Mouse (Mus musculus) E14TG2a.4 (cell line): ENCODE results near the gene Slc10a4.
"Not testable (repeated sequence)": the region's sequence is repeated elsewhere in the genome, so short reads cannot be mapped to it uniquely, and the experiment has no call there.

Source experiments
- H3K27me3 ChIP-seq: 2 replicates; pipeline ENCODE4 v1.6.1; 2014; ENCODE audit warnings: low read length, control low read depth; ENCODE audit not compliant: insufficient read depth
- H3K36me3 ChIP-seq: 2 replicates; pipeline ENCODE4 v1.6.1; 2014; ENCODE audit warnings: low read length, control low read depth; ENCODE audit not compliant: insufficient read depth
- H3K4me1 ChIP-seq: replicated peaks from 2 replicates; pipeline ENCODE4 v1.6.1; 2014; ENCODE audit warnings: low read depth, low read length, control low read depth
- H3K4me3 ChIP-seq: replicated peaks from 2 replicates; pipeline ENCODE4 v1.5.1; 2014; ENCODE audit warnings: mild to moderate bottlenecking, low read length
- H3K9me3 ChIP-seq: 2 replicates; pipeline ENCODE4 v1.6.1; 2014; ENCODE audit warnings: low read length, control low read depth
- CTCF ChIP-seq: conservative IDR thresholded peaks from 2 replicates; pipeline ENCODE4 v1.5.1; 2014; ENCODE audit warnings: low read length
- NANOG ChIP-seq: IDR thresholded peaks from 2 replicates; pipeline ENCODE4 v1.6.1; 2014; ENCODE audit warnings: borderline replicate concordance, low read length, mixed read lengths
- POU5F1 ChIP-seq: IDR thresholded peaks from 2 replicates; pipeline ENCODE4 v1.6.1; 2014; ENCODE audit warnings: low read length, borderline replicate concordance

The Slc10a4 gene

GRCm38 (mm10) chr5:72976539-72976938 is 30.1 kb upstream of the Slc10a4 start:
- TF ChIP-seq NANOG (no peak), POU5F1 (no peak), CTCF (no peak)
- Histone ChIP-seq H3K4me3 (no peak overlapping the region), H3K27me3 (no peaks in the 10 kb centered on the region), H3K4me1 (peaks cover 29% of the 10 kb centered on the region), H3K9me3 (no peaks in the 10 kb centered on the region), H3K36me3 (peaks cover 72% of the 10 kb centered on the region)

- Histone ChIP-seq H3K36me3 (peaks cover 15% of the 10 kb centered on the region), H3K4me3 (no peak overlapping the region), H3K9me3 (no peaks in the 10 kb centered on the region), H3K27me3 (no peaks in the 10 kb centered on the region), H3K4me1 (peaks cover 23% of the 10 kb centered on the region)
- TF ChIP-seq CTCF, result peak; percentile 81
- no peak for TF ChIP-seq POU5F1
Observed at GRCm38 (mm10) chr5:72984091-72984490, 22.6 kb upstream of the Slc10a4 start.

GRCm38 (mm10) chr5:72987786-72988185 is 18.9 kb upstream of the Slc10a4 start:
- Histone ChIP-seq H3K27me3 (no peaks in the 10 kb centered on the region), H3K4me1 (peaks cover 11% of the 10 kb centered on the region), H3K4me3 (no peak overlapping the region), H3K36me3 (no peaks in the 10 kb centered on the region), H3K9me3 (no peaks in the 10 kb centered on the region)
- TF ChIP-seq NANOG, result no peak
- TF ChIP-seq POU5F1, result no peak
- no peak for TF ChIP-seq CTCF

- Histone ChIP-seq H3K36me3 (no peaks in the 10 kb centered on the region), H3K4me3 (no peak overlapping the region), H3K27me3 (no peaks in the 10 kb centered on the region), H3K4me1 (peaks cover 11% of the 10 kb centered on the region), H3K9me3 (no peaks in the 10 kb centered on the region)
- TF ChIP-seq NANOG (no peak), POU5F1 (no peak), CTCF (no peak)
Observed at GRCm38 (mm10) chr5:72989756-72990155, 16.9 kb upstream of the Slc10a4 start.

- Histone ChIP-seq H3K9me3 (no peaks in the 10 kb centered on the region), H3K36me3 (no peaks in the 10 kb centered on the region), H3K4me1 (no peaks in the 10 kb centered on the region), H3K27me3 (0 out of 2 replicates have a peak, but pooled peaks cover 3% of the 10 kb centered on the region), H3K4me3 (no peak overlapping the region)
- TF ChIP-seq POU5F1, result no peak
- no peak for TF ChIP-seq CTCF
- TF ChIP-seq NANOG, result no peak
Observed at GRCm38 (mm10) chr5:72992474-72992873, 14.2 kb upstream of the Slc10a4 start.

- H3K4me1 ChIP-seq, result no peaks in the 10 kb centered on the region
- 0 out of 2 replicates have a peak, but pooled peaks cover 3% of the 10 kb centered on the region for H3K27me3 ChIP-seq
- no peak overlapping the region for H3K4me3 ChIP-seq
- no peaks in the 10 kb centered on the region for H3K9me3 ChIP-seq
- H3K36me3 ChIP-seq, result no peaks in the 10 kb centered on the region
- no peak for TF ChIP-seq POU5F1
Observed at GRCm38 (mm10) chr5:72994424-72994823, 12.3 kb upstream of the Slc10a4 start.

GRCm38 (mm10) chr5:72994928-72995327 is 11.8 kb upstream of the Slc10a4 start:
- H3K36me3 ChIP-seq, result no peaks in the 10 kb centered on the region
- no peaks in the 10 kb centered on the region for H3K4me1 ChIP-seq
- H3K9me3 ChIP-seq, result no peaks in the 10 kb centered on the region
- TF ChIP-seq POU5F1 (no peak), NANOG (no peak), CTCF (no peak)
- H3K4me3 ChIP-seq, result no peak overlapping the region
- 0 out of 2 replicates have a peak, but pooled peaks cover 3% of the 10 kb centered on the region for H3K27me3 ChIP-seq

- 0 out of 2 replicates have a peak, but pooled peaks cover 3% of the 10 kb centered on the region for H3K27me3 ChIP-seq
- H3K9me3 ChIP-seq, result no peaks in the 10 kb centered on the region
- no peak overlapping the region for H3K4me3 ChIP-seq
- no peaks in the 10 kb centered on the region for H3K36me3 ChIP-seq
- TF ChIP-seq CTCF, result no peak
- TF ChIP-seq POU5F1, result no peak
- TF ChIP-seq NANOG, result no peak
- no peaks in the 10 kb centered on the region for H3K4me1 ChIP-seq
Observed at GRCm38 (mm10) chr5:72995379-72995778, 11.3 kb upstream of the Slc10a4 start.

GRCm38 (mm10) chr5:72998546-72998945 is 8.1 kb upstream of the Slc10a4 start:
- not testable (repeated sequence) for H3K27me3 ChIP-seq, H3K36me3 ChIP-seq, H3K4me1 ChIP-seq, H3K9me3 ChIP-seq, H3K4me3 ChIP-seq

- TF ChIP-seq NANOG (no peak), POU5F1 (no peak), CTCF (no peak)
- H3K9me3 ChIP-seq, result no peaks in the 10 kb centered on the region
- H3K4me3 ChIP-seq, result no peak overlapping the region
- H3K27me3 ChIP-seq, result peaks cover 51% of the 10 kb centered on the region
- H3K4me1 ChIP-seq, result peaks cover 9% of the 10 kb centered on the region
- H3K36me3 ChIP-seq, result no peaks in the 10 kb centered on the region
Observed at GRCm38 (mm10) chr5:73004046-73004445, 2.6 kb upstream of the Slc10a4 start.
